Mouse (Mus musculus) kidney, embryonic 15.5 days (tissue): ENCODE results near the gene Ctsz. TPM values are rescaled to one million over a fixed set of nuclear protein-coding genes. Genes with fewer than 3 reads are reported as not detected.

Source experiments
- ATAC-seq: fragments of 200-750 bp; cut with Nextera tagmentation; replicated peaks from 2 replicates; pipeline ENCODE4 v1.8.0; 2017; ENCODE audit warnings: moderate TSS enrichment; ENCODE audit not compliant: low FRiP score
- H3K27ac ChIP-seq: fragments of 300-500 bp; sonication (generic); 2 replicates; pipeline ENCODE4 v1.5.1; 2015; ENCODE audit warnings: mild to moderate bottlenecking, inconsistent platforms
- H3K27me3 ChIP-seq: fragments of 300-500 bp; sonication (generic); 2 replicates; pipeline ENCODE4 v1.6.1; 2015; ENCODE audit warnings: inconsistent platforms
- H3K36me3 ChIP-seq: fragments of 300-500 bp; sonication (generic); 2 replicates; pipeline ENCODE4 v1.6.1; 2015; ENCODE audit warnings: inconsistent platforms
- H3K4me1 ChIP-seq: fragments of 300-500 bp; sonication (generic); 2 replicates; pipeline ENCODE4 v1.6.1; 2015; ENCODE audit warnings: inconsistent platforms
- H3K4me2 ChIP-seq: fragments of 300-500 bp; sonication (generic); 2 replicates; pipeline ENCODE4 v1.6.1; 2015; ENCODE audit warnings: moderate library complexity, mild to moderate bottlenecking, inconsistent platforms
- H3K4me3 ChIP-seq: fragments of 300-500 bp; sonication (generic); replicated peaks from 2 replicates; pipeline ENCODE4 v1.5.1; 2015; ENCODE audit warnings: mild to moderate bottlenecking, inconsistent platforms
- H3K9ac ChIP-seq: fragments of 300-500 bp; sonication (generic); 2 replicates; pipeline ENCODE4 v1.6.1; 2015; ENCODE audit warnings: mild to moderate bottlenecking, inconsistent platforms
- H3K9me3 ChIP-seq: fragments of 300-500 bp; sonication (generic); replicated peaks from 2 replicates; pipeline ENCODE4 v1.6.1; 2016; ENCODE audit warnings: inconsistent platforms
- WGBS: fragments of 180-500 bp; shearing (Covaris S2); methylation state at CpG from one replicate; pipeline ENCODE4 v1.1.7; 2015; ENCODE audit warnings: mixed read lengths; 5-methylcytosine and 5-hydroxymethylcytosine counted together
- polyA plus RNA-seq: library from polyadenylated mRNA; unstranded; fragments of >200 nt; fragmentation: Nextera tagmentation; extraction: Ambion mirVana; gene quantifications from 2 replicates; pipeline ENCODE4 v1.2.1, GENCODE M21; 2015

Ctsz gene
- polyA plus RNA-seq, 1 experiment from 2014 or later: 136 TPM

DNA sequence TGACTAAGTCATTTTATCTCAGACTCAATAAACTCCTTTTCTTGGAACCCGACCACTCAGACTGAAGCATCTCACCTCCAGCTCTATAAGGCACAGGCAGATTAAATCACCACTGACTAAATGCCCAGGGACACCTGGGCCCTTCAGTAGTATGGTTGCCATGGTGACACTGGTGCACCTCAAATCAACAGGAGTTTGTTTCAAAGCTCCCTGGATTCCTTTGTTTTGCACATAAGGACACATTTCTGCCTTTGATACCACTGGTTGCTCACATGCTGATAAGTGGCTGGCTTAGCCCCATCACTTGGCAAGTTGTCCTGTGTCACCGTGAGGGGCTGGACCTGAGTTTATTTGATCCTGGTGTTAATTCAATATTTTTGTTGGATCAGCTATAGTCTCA lies 20.5 kb upstream of the Ctsz start:
- Histone ChIP-seq H3K4me1 (peaks cover 13% of the 10 kb centered on the region), H3K27me3 (no peaks in the 10 kb centered on the region), H3K36me3 (peaks cover 29% of the 10 kb centered on the region), H3K4me2 (no peak overlapping the region), H3K9me3 (no peaks in the 10 kb centered on the region), H3K27ac (no peak overlapping the region), H3K4me3 (no peak overlapping the region), H3K9ac (no peak overlapping the region)
- 68% methylated on average over 2 of the region's 2 CpGs for WGBS
- ATAC-seq: no peak

- peak; percentile 50; the same call in 1 of the 2 replicates for ATAC-seq
- no peak overlapping the region for H3K27ac ChIP-seq
- H3K27me3 ChIP-seq: no peaks in the 10 kb centered on the region
- H3K36me3 ChIP-seq: no peaks in the 10 kb centered on the region
- no peaks in the 10 kb centered on the region for H3K9me3 ChIP-seq
- H3K4me1 ChIP-seq: no peaks in the 10 kb centered on the region
- no peak overlapping the region for H3K9ac ChIP-seq
- no peak overlapping the region for H3K4me3 ChIP-seq
- 77% methylated on average over 7 of the region's 7 CpGs for WGBS
- no peak overlapping the region for H3K4me2 ChIP-seq
Measured at GRCm38 (mm10) chr2:174453681-174454080, 14.8 kb upstream of the Ctsz start.

DNA sequence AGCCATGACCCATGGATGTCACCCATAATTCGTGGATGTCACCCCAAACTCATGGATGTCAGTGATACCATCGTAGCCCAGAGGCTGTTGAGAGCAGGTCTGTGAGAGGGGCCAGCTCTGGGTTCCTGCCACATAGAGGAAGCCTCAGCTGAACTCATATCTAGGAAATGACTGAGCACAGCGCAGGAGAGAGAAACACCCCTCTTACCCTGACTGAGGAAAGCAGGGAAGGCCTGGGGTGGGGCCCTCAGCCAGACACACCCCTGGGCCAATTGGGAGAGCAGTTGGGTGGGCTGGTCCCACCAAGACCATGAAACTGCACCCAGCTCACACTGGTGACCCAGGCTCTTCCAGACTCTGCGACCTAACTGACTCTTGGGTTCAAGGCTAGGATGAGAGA lies 11.5 kb upstream of the Ctsz start, which contains the start of gene Tubb1:
TSS of gene Tubb1 (plus strand) at position 343 of the 400 bp plus-strand sequence.
- H3K27me3 ChIP-seq: no peaks in the 10 kb centered on the region
- H3K4me2 ChIP-seq: no peak within 1 kb of the TSS
- no peak within 1 kb of the TSS for H3K4me3 ChIP-seq
- no peaks in the 10 kb centered on the region for H3K9me3 ChIP-seq
- H3K9ac ChIP-seq: no peak within 1 kb of the TSS
- ATAC-seq: no peak
- 73% methylated on average over 4 of the region's 4 CpGs for WGBS
- H3K4me1 ChIP-seq: peaks cover 7% of the 10 kb centered on the region; the same call in 1 of the 2 replicates
- no peak within 1 kb of the TSS for H3K27ac ChIP-seq
- no peaks in the 10 kb centered on the region for H3K36me3 ChIP-seq

GRCm38 (mm10) chr2:174448405-174448804 lies 9.6 kb upstream of the Ctsz start:
- no peaks in the 10 kb centered on the region for H3K27me3 ChIP-seq
- WGBS: 87% methylated on average over 4 of the region's 4 CpGs
- peaks cover 7% of the 10 kb centered on the region; the same call in 1 of the 2 replicates for H3K4me1 ChIP-seq
- no peak overlapping the region for H3K9ac ChIP-seq
- H3K9me3 ChIP-seq: no peaks in the 10 kb centered on the region
- H3K4me2 ChIP-seq: no peak overlapping the region
- no peak for ATAC-seq
- H3K4me3 ChIP-seq: no peak overlapping the region
- no peak overlapping the region for H3K27ac ChIP-seq
- no peaks in the 10 kb centered on the region for H3K36me3 ChIP-seq

DNA sequence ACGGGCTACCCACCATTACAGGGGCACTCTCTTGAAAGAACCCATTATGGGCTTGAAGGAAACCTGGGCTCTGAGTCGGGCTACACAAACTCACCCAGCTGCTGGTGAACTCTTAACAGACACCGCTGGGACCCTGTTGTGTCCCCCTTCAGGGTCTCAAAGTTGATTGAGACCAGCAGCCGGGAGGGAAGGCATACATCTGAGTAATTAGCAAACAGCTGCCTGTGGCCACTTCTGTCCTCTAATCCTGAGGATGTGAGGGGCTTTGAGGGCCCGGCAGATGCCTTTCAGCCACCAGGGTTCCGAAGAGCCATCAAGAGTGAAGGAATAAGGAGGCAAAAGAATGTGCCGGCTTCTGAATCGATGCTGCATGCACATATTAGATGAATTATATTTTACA lies 8.1 kb upstream of the Ctsz start:
- no peaks in the 10 kb centered on the region for H3K36me3 ChIP-seq
- no peaks in the 10 kb centered on the region for H3K27me3 ChIP-seq
- no peak overlapping the region for H3K27ac ChIP-seq
- H3K9me3 ChIP-seq: no peaks in the 10 kb centered on the region
- peaks cover 17% of the 10 kb centered on the region for H3K4me1 ChIP-seq
- ATAC-seq: no peak
- no peak overlapping the region for H3K9ac ChIP-seq
- WGBS: 69% methylated on average over 8 of the region's 8 CpGs
- no peak overlapping the region for H3K4me2 ChIP-seq
- H3K4me3 ChIP-seq: no peak overlapping the region

GRCm38 (mm10) chr2:174446492-174446891 lies 7.7 kb upstream of the Ctsz start:
- Histone ChIP-seq H3K9ac (no peak overlapping the region), H3K27me3 (no peaks in the 10 kb centered on the region), H3K4me1 (peaks cover 17% of the 10 kb centered on the region), H3K36me3 (no peaks in the 10 kb centered on the region), H3K27ac (no peak overlapping the region), H3K4me3 (no peak overlapping the region), H3K9me3 (no peaks in the 10 kb centered on the region), H3K4me2 (no peak overlapping the region)
- no peak; the same call in 1 of the 2 replicates for ATAC-seq
- 45% methylated on average over 7 of the region's 7 CpGs for WGBS

DNA sequence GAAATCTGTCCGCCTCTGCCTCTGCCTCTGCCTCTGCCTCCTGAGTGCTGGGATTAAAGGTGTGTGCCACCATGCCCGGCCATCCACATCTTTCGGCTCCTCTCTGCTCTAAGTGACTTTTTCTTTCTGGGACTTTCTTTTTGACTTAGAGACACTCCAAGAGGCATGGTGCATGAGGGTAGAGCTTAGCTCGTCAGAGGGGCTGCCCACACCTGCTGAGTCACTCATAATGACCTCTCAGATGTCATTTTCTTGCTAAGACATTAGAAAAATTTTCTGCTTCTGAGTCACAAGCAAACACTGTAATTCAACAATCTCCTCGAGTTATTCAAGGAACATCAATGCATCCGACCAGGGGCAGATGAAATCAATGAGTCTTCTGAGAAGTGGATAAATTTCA lies 6.2 kb upstream of the Ctsz start:
- no peak overlapping the region for H3K27ac ChIP-seq
- no peaks in the 10 kb centered on the region for H3K27me3 ChIP-seq
- H3K9me3 ChIP-seq: no peaks in the 10 kb centered on the region
- no peak for ATAC-seq
- no peak overlapping the region for H3K9ac ChIP-seq
- no peak overlapping the region for H3K4me2 ChIP-seq
- peaks cover 17% of the 10 kb centered on the region for H3K4me1 ChIP-seq
- no peak overlapping the region for H3K4me3 ChIP-seq
- WGBS: 83% methylated on average over 6 of the region's 6 CpGs
- H3K36me3 ChIP-seq: no peaks in the 10 kb centered on the region

GRCm38 (mm10) chr2:174444359-174444758 lies 5.5 kb upstream of the Ctsz start:
- no peaks in the 10 kb centered on the region for H3K27me3 ChIP-seq
- WGBS: 87% methylated on average over 7 of the region's 7 CpGs
- H3K4me1 ChIP-seq: peaks cover 19% of the 10 kb centered on the region
- no peak overlapping the region for H3K4me2 ChIP-seq
- H3K27ac ChIP-seq: no peak overlapping the region
- H3K9ac ChIP-seq: no peak overlapping the region
- no peak for ATAC-seq
- H3K9me3 ChIP-seq: no peaks in the 10 kb centered on the region
- H3K36me3 ChIP-seq: no peaks in the 10 kb centered on the region
- H3K4me3 ChIP-seq: no peak overlapping the region

GRCm38 (mm10) chr2:174443046-174443445 lies 4.2 kb upstream of the Ctsz start:
- no peaks in the 10 kb centered on the region for H3K9me3 ChIP-seq
- no peak overlapping the region for H3K4me3 ChIP-seq
- WGBS: 59% methylated on average over 2 of the region's 2 CpGs
- no peak overlapping the region for H3K27ac ChIP-seq
- H3K27me3 ChIP-seq: no peaks in the 10 kb centered on the region
- no peak for ATAC-seq
- H3K4me2 ChIP-seq: no peak overlapping the region
- peaks cover 32% of the 10 kb centered on the region for H3K4me1 ChIP-seq
- H3K36me3 ChIP-seq: no peaks in the 10 kb centered on the region
- H3K9ac ChIP-seq: no peak overlapping the region

DNA sequence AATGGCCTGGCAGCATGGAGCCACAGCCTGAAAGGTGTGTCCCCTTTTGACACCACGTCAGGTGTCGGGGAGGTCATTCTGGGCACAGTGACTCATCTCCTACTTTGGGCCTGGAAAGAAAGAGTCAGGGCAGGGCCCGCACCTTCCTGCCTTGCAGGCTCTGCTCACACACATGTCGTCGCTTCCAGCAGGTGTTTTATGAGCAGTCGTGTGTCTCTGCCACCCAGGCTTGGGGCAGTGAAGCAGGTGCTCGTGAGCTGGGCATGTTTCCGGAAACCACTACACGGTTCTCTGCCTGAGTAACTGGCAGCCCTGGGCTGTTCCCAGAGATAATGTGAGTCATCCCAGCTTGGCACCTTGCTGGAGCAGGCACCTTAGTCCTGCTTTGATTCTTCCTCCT lies 3.6 kb upstream of the Ctsz start:
- Histone ChIP-seq H3K4me1 (peaks cover 38% of the 10 kb centered on the region), H3K4me2 (no peak overlapping the region), H3K27me3 (no peaks in the 10 kb centered on the region), H3K9ac (no peak overlapping the region), H3K36me3 (no peaks in the 10 kb centered on the region), H3K27ac (no peak overlapping the region), H3K4me3 (no peak overlapping the region), H3K9me3 (no peaks in the 10 kb centered on the region)
- ATAC-seq: no peak
- WGBS: 57% methylated on average over 9 of the region's 9 CpGs

DNA sequence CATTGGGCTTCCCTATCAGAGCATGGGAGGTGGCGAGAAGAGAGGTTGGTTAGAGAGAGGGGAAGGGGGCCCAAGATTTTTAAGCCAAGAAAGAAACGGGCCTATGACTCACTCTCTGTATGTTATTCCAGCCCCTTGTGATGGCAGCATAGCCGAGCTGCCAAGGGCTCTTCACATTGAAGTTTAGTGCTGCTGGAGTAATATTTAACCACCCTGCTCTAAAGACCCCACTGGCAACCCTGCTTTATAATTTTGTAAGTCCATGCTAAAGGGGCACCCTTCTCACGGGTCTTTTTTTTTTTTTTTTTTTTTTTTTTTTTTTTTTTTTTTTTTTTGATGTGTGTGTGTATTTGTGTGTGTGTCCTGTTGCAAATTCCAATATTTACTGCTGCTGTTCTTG lies 3.1 kb upstream of the Ctsz start:
- WGBS: 63% methylated on average over 4 of the region's 4 CpGs
- H3K36me3 ChIP-seq: no peaks in the 10 kb centered on the region
- peaks cover 40% of the 10 kb centered on the region for H3K4me1 ChIP-seq
- no peak overlapping the region for H3K9ac ChIP-seq
- no peak for ATAC-seq
- no peak overlapping the region for H3K4me2 ChIP-seq
- H3K4me3 ChIP-seq: no peak overlapping the region
- no peak overlapping the region for H3K27ac ChIP-seq
- H3K27me3 ChIP-seq: no peaks in the 10 kb centered on the region
- H3K9me3 ChIP-seq: no peaks in the 10 kb centered on the region

GRCm38 (mm10) chr2:174439961-174440360 lies 1.1 kb upstream of the Ctsz start:
- Histone ChIP-seq H3K9ac (no peak overlapping the region), H3K4me3 (no peak overlapping the region), H3K27me3 (no peaks in the 10 kb centered on the region), H3K4me1 (peaks cover 33% of the 10 kb centered on the region), H3K9me3 (no peaks in the 10 kb centered on the region), H3K27ac (no peak overlapping the region), H3K36me3 (peaks cover 5% of the 10 kb centered on the region; the same call in 1 of the 2 replicates), H3K4me2 (no peak overlapping the region)
- no peak for ATAC-seq
- WGBS: 85% methylated on average over 9 of the region's 9 CpGs

- Histone ChIP-seq H3K4me1 (peaks cover 33% of the 10 kb centered on the region), H3K36me3 (peaks cover 5% of the 10 kb centered on the region; the same call in 1 of the 2 replicates), H3K4me2 (peak overlapping the region; percentile 83), H3K9ac (no peak overlapping the region), H3K9me3 (no peaks in the 10 kb centered on the region), H3K4me3 (no peak overlapping the region), H3K27me3 (no peaks in the 10 kb centered on the region), H3K27ac (no peak overlapping the region)
- no peak for ATAC-seq
- WGBS: 66% methylated on average over 5 of the region's 5 CpGs
Measured at GRCm38 (mm10) chr2:174439450-174439838, 605 bp upstream of the Ctsz start.
